Mouse (Mus musculus) hematopoietic multipotent progenitor cell, adult 10-12 weeks (in vitro differentiated cells): ENCODE measurements around the gene Klf7. TPM values are rescaled to one million over a fixed set of nuclear protein-coding genes. Genes with fewer than 3 reads are reported as not detected.

Experiments
- polyA plus RNA-seq: library from polyadenylated mRNA; stranded (reverse); fragments of >175 nt; gene quantifications from 2 replicates; pipeline ENCODE4 v1.2.3, GENCODE M21; 2012; ENCODE audit warnings: low replicate concordance

Gene Klf7
- 8.4 and 12.0 TPM in 2 replicates for polyA plus RNA-seq

GRCm38 (mm10) chr1:64121559-64122465 is at the start of gene Klf7:
Gene Klf7 (minus strand): TSS chr1:64122282.

